Mouse (Mus musculus) adrenal gland, adult 8-10 months (tissue): ENCODE data around the gene Mybph. TPM values are rescaled to one million over a fixed set of nuclear protein-coding genes. Genes with fewer than 3 reads are reported as not detected.

ENCODE experiments used
- DNase-seq: peaks from one replicate; pipeline ENCODE4 v3.0.0; 2022
- total RNA-seq, 4 experiments: library from RNA; stranded (reverse); gene quantifications; 2 replicates each; pipeline ENCODE4 v1.2.4; 2022

Gene Mybph
- total RNA-seq, 4 experiments from 2014 or later: 0.17 to 0.24 TPM; not detected in 2

DNA sequence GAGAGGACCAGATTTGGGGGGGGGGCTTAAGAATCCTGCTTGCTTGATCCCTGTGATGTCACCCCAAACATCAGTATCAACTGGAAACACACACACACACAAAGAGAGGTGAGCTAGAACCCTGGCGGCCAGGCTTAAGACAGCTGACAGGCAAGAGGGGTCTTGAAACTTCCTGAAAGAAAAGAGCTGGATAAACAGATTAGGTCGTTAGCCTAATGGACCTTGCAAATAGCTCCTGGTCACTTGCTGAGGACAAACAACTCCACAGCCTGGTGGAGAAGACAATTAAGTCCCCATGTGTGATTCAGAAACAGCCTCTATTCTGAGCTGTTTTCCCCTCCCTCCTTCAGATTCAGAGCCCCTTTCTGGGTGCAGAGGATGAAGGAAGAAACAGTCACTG is 18.4 kb downstream of the Mybph start:
- DNase-seq: no peak

DNA sequence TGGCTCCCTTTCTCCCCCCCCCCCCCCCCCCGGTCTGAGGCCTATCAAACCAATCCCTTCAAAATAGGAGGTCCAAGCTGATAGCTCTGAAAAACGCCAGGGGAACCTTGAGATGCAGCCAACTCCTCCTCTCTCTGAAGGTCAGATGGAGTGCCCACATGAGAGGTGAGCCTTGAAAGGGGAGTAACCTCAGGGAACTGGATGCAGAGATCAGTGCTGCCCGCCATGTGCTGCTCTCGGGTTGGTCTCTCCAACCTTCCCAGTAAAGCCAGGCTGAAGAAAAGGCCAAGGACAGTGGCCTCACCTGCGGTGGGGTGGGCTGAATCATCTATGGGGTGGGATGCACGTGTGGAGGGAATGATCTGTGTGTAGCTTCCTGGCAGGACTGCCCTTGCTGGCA is 19.1 kb downstream of the Mybph start:
- DNase-seq: peak; percentile 84

DNA sequence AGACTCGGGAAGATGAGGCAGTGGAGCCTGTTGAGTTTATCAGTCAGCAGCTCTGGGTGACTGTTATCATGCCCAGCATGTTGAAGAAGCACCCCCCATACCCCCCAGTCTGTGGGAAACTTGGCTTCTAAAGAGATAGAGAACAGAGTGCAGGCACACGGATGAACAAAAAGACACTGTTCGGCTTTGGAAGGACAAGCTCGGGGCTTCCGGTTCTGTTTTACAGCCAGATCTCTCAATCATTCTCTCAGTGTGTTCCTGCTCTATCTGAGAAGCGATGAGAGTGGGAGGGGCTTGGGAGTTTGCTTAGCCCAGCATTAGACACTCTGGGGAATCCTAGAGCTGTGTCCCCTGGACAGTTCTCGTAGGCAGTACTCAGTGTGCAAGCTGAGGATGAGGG is 20.2 kb downstream of the Mybph start:
- DNase-seq: no peak

DNA sequence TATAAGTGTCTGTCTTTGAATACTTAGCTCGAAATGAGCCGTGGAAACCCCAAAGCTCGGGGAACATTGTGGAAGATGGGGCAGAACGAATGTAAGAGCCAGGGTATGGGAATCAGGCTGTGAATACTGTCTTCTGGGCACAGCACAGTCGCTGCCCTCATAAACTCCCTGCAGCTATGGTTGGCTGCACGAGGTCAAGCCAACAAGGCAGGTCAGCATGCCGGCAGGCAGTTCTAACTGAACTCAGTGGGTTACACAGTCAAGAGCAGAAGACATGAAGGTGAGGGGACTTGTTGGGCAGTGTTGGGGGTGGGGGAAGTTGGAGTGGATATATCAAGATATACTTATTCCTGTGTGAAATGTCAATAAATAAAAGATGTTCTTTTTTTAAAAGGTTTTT is 21.8 kb downstream of the Mybph start:
- DNase-seq: no peak

DNA sequence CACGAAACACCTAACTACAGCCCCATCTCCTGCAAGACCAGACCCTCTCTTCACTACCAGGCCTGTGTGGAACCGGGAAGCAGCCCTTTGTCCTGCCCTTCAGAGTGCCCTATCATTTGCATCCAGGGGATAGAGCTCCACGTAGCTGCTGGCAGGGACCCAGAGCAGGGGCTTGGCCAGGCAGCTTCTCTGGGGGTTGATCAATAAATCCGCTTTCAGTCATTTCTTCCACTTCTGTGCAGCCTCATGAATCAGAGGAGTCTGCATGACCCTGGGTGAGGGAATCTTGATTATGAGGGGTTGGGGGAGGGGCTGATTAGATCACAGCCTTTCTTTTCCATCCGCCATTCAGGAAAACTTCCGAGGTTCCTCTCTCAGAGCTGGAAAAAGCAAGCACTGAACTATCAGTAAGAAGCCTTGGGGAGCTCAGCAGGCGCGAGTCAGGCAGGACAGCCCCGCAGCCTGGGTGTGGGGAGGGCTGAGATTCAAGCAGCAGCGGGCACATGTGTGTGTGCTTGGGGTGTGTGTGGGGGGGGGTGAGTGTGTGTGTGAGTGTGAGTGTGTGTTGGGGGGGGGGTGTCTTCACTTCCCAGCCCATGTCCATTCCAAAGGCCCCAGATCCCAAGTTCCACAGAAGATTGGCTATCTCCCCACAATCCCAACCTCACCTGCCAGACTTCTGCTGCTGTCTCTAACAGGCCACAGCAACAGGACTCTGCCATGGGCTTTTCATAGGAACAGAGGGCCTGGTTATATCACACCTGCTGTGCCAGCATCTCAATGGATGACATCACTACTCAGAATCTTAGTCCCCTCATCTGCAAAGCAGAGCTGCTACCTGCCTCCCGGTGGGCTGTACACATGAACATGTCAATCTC is 22.7 kb downstream of the Mybph start:
- DNase-seq: no peak

DNA sequence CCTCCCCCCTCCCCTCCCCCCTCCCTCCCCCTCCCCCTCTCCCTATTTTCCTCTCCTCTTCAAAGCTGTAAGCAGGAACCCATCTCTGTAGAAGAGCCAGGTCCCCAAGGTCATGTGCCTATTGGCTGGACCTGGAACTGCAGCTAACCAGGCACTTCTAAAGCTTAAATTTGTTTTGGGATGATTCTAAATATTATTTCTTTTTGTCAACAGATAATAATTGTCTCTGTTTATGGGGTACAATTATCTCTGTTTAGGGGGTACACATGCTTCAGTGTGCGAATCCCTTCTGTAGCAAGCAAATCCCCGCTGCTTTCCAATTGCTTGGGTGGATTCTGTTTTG is 23.4 kb downstream of the Mybph start:
- DNase-seq: no peak

DNA sequence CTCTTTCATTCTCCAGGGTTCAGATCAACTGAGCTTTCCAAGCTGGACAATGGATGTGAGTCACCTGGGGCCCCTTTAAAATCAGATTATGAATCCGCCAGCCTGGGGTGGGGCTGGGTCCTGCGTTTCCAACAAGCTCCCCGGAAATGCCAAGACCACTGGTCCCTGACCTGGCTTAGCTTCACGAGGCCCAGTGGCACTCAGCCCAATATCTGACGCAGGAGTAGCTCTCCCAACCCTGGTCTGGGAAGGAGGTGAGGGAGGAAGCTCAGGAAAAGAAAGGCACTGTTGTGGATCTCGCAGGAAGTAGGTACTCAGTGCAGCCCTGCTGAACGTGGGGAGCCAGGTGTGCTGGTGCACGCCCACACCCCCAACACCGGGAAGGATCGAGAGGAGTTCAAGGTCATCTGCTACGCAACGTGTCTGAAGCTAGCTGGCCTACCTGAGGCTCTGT is 23.8 kb downstream of the Mybph start:
- peak; percentile 76 for DNase-seq

DNA sequence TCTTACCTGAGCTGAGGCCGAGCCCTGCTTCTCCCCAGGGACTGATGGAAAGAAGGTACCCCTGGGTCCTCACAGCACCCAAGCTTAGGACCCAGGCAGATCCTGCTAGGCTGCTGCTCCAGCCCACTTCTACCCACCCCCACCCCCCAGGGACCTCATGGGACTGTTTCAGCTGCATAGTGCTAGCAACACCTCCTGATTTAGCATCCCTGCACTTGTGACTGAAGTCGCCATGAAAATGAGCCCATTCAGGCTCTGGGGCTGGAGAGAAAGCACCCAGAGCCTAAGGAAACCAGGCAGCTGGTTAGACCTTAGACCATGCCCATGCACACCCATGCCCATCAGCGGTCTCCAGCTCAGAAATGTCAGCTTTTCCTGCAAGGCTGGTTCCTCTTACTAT is 24.7 kb downstream of the Mybph start:
- DNase-seq: no peak

DNA sequence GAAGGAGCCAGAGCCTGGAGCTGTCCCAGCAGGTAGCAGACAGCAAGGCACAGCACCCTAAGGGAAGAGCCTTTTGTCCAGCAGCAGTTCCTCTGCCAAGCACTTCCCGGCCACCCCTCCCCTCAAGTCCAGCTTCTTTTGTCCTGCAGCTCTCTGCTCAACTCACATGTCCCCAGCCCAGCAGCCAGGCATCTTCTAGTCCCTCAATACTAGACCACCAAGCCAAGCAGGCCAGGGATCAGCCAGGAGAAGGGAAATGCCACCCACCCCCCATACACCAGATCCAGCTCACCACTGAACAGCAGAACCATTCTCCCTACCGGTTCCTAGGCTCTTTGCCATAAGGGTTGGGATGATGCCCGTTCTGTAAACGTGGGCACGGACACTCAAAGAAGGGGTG is 26.4 kb downstream of the Mybph start:
- DNase-seq: no peak

DNA sequence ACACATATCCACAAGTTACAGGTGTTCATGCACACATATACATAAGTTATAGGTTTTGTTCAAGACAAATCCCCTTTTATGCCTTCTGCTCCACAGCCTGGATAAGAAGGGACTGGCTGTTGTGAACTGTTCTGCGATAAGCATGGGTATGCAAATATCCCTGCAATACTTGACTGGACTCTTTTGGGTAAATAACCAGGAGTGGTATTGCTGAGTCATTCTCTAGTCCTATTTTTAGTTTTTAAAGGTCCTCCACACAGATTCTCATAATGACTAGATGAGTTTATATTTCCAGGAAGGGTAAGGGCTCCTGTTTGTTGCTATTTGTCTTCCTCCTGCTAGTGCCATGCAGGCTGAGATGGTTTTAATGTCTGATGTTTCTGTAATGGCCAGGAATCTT is 27.9 kb downstream of the Mybph start:
- no peak for DNase-seq

DNA sequence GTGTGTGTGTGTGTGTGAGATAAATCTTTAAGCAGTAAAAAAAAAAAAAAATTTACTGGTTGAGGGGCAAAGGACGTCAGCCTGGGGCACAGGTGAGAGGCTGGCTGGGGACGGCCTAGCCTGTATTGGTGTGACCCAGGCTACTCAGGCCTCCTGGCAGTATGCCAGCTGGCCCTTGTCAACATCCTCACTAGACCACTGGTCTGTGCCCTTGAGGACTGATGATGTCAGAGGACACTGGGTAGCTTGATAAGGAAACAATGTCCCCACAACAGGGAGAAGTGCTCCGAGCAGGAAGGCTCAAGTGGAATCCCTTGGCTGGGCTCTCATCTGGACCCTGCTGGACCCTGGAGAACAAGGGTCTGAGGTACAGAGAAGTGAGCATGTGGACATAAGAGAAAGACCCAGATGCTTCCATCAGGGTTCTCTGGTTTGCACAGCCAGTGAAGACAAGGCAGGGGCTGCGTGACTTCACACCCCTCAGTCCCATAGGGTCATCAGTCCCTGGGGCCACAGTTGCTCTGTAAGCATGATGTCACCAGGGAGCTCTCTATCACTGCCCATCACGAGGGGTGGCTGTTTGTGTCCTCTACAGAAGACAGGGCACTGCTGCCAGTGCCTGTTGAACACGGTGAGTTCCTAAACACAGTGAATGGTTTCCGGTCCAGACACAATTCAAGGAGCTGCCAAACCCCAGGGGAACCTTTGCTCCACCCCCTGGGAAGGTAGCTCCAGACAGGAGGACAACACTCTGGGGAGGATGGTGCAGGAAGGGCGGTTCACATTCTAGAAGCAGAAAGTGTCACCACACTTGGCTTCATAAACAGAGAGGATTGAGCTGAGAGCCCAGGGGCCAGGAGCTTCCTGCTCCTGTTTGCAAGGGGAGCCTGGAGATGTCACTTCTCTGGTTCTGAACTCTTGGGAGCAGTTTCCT is 29.1 kb downstream of the Mybph start:
- DNase-seq: peak; percentile 92

DNA sequence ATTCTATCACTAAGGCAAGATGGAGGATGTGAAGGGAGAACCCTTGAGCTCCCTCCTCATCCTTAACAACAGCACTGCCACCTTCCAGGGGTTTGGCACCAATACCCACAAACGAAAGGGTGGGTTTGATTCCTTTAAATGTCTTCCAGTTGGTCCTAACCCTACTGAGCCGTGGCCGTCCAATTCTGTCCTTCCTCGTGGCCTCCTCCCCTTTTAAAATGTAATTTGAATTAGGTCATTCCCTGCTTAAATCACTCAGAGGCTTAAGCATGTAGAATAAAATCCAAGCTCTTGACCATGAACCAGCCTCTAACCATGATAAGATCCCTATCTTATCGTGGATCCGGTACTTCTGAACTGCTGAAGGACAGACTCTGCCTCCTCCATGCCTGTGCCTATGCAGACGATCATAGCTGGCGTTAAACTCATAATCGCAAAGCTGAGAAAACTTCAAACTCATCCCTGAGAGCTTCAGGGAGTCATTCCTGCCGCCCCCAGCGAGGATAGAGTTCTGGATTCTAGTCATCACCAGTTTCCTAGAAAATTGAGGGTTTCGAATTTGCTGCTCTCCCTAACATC is 31.5 kb downstream of the Mybph start:
- no peak for DNase-seq

DNA sequence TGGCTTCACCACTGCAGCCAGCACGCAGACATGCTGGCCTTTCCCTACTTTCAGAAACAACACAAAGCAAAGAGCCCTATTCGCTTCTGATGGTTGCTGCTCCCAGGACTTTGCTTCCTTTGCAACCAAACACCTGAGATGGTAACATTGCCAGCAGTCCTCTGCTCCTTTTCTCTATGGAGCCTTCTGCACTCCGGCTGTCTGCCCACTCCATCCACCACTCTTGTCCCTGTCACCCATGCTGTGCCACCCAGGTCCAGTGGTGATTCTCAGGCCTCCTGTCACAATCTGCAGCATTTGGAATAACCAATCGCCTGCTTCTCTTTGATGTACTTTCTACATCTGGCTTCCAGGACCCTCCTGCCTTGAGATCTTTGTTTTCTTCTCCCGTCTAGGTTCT is 32.1 kb downstream of the Mybph start:
- DNase-seq: no peak

DNA sequence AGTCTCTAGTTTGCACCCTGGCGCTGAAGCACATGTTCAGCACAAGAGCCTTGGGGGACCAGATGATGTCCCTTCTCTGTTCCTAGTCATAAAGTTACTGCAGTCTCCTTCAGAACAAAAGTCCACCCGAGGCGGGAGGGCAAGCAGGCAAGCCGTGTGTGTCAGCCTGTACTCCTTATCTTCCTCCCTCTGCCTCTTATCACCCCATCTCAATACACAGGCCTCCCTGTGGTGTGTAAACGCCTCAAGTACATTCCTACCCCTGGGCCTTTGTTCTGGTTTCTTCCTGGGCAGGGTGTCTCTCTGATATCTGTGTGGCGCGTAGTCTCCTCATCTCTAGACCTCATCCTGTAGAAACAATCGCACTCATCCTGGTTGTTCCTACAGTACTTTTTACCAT is 33.5 kb downstream of the Mybph start:
- no peak for DNase-seq

DNA sequence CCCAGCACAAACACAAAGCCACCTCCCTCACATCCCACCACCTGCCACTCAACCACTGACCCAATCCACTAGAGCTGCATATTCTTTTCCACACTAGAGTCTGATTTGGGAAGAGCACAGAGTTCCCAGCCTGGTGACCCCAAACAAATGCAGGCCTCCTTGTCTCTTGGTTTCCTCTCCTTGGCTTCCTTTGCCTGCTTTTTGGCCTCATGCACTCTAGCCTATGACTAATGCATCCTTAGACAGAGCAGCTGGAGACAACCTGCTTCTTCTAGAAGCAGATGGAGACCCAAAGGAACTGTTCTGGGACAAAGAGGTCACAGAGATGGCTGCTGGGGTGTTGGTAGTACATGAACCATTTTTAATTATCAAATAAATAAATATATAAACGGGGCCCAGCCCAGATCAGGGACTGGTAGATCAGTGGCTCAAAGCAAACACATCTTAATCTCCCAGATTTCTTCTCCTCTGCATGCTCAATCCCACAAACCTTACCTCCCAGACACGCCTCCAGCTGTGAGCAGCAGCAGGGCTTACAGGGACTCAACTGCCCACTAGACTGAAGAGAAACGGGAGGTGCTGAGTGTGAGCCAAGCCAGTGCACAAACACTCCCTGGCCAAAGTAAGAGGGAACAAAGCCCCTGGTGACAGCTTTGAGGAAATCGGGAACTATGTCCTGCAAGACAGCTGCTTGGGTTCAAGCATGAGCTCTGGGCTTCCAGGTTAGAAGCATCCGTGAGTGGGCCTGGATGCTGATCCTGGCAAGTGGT is 36.7 kb downstream of the Mybph start:
- DNase-seq: peak; percentile 10

DNA sequence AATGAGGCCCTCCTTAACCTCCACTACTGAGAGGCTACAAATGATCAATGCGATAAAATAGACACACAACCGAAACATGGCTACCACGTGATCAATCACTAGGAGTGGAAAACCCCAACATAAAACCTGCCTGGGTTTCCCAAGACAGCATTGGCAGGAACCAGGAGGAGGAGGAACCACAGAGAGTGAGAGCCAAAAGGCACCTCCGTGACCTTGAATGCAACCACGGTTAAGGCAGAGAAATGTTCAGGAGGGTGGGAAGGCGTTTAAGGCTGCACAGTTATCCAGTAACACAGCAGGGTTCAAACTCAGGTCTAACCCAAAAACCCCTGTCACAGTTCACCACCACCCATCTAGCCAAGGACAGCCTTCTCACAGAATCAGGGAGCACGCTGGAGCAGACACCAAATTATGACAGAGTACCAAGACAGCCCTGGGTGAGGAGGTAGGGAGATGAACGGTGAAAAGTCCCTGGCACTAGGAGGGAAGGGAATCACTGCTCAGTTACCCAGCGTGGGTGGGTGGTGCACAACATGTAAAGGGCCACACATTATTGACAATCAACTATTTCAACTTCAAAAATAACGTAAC is 37.5 kb downstream of the Mybph start:
- DNase-seq: peak; percentile 21

DNA sequence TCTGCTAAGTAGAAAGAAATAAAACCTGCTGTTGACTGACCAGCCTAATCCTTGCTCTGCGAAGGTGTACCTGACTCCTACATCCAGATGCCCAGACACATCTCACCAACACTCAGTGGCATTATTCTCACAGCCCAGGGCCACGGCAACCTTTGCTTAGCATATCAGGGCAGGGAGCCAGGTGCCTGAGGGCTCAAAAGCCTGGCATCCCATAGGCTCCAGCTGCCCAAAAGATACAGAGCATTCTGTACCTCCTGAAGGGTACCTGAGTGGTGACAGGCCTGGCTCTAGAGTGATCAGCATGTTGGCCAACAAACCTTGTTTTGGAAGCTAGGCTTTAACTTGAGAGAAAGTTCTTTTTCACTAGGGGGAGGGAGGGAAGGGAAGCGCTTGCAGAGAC is 38.0 kb downstream of the Mybph start:
- DNase-seq: peak; percentile 17

DNA sequence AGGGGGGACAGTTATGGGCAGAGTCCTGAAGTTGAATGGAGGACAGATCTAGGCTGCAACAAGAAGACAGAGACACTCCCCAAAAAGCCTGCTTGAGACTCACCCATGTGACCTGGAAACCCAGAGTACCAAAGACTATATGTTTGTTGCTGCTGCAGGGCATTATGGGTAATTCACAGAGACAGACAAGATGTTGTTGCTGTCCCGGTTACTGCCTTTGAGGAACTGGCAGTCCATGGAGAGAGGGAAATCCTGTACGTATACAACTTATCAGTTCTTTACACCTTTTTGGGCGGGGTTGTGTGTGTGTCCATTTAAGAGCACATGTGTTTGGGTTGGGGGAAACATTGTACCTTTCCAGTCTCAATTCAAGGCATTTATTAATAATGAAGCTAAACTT is 38.4 kb downstream of the Mybph start:
- DNase-seq: peak; percentile 3

DNA sequence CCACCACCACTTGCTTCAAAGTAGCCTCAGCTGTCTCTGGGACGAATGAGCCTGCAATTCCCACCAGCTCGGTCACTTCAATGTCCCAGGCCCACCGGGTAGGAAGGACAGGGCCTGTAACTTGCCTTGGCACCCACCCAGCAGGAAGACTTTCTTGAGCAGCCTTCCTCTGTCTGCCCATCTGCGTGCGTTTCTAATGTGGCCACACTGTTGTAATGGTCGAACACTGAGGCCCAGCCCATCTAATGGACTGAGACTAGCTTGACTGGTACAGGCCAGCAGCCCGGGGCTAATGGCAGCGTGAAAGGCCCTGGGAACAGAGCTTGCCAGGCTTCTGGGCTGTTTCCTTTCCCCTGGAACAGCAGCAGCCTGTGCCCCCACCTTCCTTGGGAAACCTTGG is 39.1 kb downstream of the Mybph start:
- peak; percentile 38 for DNase-seq

DNA sequence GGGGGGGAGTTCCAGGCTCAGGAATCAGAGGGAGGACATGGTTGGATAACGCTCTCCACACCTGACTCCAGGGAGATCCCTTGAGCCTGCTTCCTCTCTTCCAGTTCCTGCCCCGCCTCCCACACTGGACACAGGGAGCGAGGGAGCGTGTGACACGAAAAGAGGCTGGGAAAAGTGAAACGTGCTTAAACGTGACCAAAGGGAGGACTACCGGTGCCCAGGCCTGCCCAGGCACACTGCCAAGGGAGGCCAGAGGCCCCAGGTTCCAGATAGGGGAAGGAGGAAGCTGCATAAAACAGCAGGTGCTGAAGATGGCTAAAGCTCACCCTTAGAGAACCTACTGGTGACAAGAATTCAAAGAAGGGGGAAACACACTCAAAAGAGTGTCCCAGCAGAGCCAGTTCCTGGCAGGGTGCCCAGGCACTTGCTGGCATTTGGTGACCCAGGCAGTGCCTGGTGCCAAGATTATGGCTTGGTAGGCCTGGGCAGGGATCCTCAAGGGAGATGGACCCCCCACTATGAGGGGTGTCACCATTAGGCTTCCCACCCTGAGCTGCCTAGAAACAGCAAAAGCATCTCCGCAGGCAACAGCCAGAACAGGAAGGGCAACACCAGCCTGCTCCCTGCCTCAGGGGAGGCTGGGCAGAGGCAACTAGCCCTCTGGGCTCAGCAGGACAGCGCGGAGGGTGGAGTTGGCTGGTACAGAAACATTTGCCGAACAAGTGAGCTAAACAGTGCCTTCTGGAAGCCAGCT is 39.7 kb downstream of the Mybph start:
- peak; percentile 76 for DNase-seq
